Mouse (Mus musculus) adrenal gland (tissue): ENCODE measurements around the gene Pik3ca.

ENCODE experiments used
- intact Hi-C: fragments of 180-260 bp; cut with DNase I; formaldehyde crosslinking; loops from one replicate; pipeline ENCODE4 v1.15.1; 2025

Gene Pik3ca

GRCm38 (mm10) chr3:32437820-32438219, 40.3 kb downstream of the Pik3ca start:
- intact Hi-C loops: loop anchor here (5.0 kb wide), 1 partner anchor 41 kb away; the partner anchor contains the start of gene Pik3ca

GRCm38 (mm10) chr3:32438716-32439115, 41.2 kb downstream of the Pik3ca start:
- intact Hi-C loops: loop anchor here (5.0 kb wide), 1 partner anchor 41 kb away; the partner anchor contains the start of gene Pik3ca

- intact Hi-C loops: no loop called here
Measured at GRCm38 (mm10) chr3:32441710-32442109, 44.2 kb downstream of the Pik3ca start.

- intact Hi-C loops: loop anchor here (5.0 kb wide), 1 partner anchor 53 kb away; no protein-coding TSS in a partner anchor
Measured at GRCm38 (mm10) chr3:32454329-32455021, 57.0 kb downstream of the Pik3ca start.

GRCm38 (mm10) chr3:32459777-32460176, 62.3 kb downstream of the Pik3ca start:
- intact Hi-C loops: loop anchor here (5.0 kb wide), 2 partner anchors 48 to 127 kb away; no protein-coding TSS in a partner anchor

- intact Hi-C loops: no loop called here
Measured at GRCm38 (mm10) chr3:32467321-32467720, 69.8 kb downstream of the Pik3ca start.

GRCm38 (mm10) chr3:32468411-32468810, 70.9 kb downstream of the Pik3ca start:
- intact Hi-C loops: no loop called here

GRCm38 (mm10) chr3:32470449-32470848, 73.0 kb downstream of the Pik3ca start:
- intact Hi-C loops: no loop called here

- intact Hi-C loops: no loop called here
Measured at GRCm38 (mm10) chr3:32471098-32471497, 73.6 kb downstream of the Pik3ca start.

- intact Hi-C loops: no loop called here
Measured at GRCm38 (mm10) chr3:32472191-32472900, 74.9 kb downstream of the Pik3ca start.

- intact Hi-C loops: no loop called here
Measured at GRCm38 (mm10) chr3:32473184-32473583, 75.7 kb downstream of the Pik3ca start.

GRCm38 (mm10) chr3:32479961-32480360, 82.5 kb downstream of the Pik3ca start:
- intact Hi-C loops: no loop called here

GRCm38 (mm10) chr3:32483035-32483434, 85.6 kb downstream of the Pik3ca start:
- intact Hi-C loops: no loop called here

- intact Hi-C loops: no loop called here
Measured at GRCm38 (mm10) chr3:32486543-32486942, 89.1 kb downstream of the Pik3ca start.

GRCm38 (mm10) chr3:32488172-32488571, 90.7 kb downstream of the Pik3ca start:
- intact Hi-C loops: no loop called here

GRCm38 (mm10) chr3:32490076-32490927, 92.8 kb downstream of the Pik3ca start:
- intact Hi-C loops: no loop called here

GRCm38 (mm10) chr3:32490928-32491315, 93.5 kb downstream of the Pik3ca start:
- intact Hi-C loops: no loop called here

- intact Hi-C loops: no loop called here
Measured at GRCm38 (mm10) chr3:32492097-32493090, 94.9 kb downstream of the Pik3ca start, which contains the start of gene Kcnmb3. Kcnmb3 (minus strand) TSS chr3:32492231.

GRCm38 (mm10) chr3:32494387-32495087, 97.1 kb downstream of the Pik3ca start:
- intact Hi-C loops: no loop called here
